Mouse (Mus musculus): ENCODE measurements at regions not wholly inside any gene's neighbourhood (a gene's known extent, or its start where the extent isn't known, plus 50 kb on each side); places are given as distances from the start of the nearest gene placed in this dataset.

GRCm38 (mm10) chr10:21446641-21447040 lies 69.5 kb downstream of the Aldh8a1 start:
- Histone ChIP-seq H3K4me3 (ENCODE audit: low read length) (no peak overlapping the region), H3K9me3 (ENCODE audit: low read length) (0 out of 2 replicates have a peak, but pooled peaks cover 2% of the 10 kb centered on the region), H3K9ac (replicated peaks; ENCODE audit: low read length) (no peak overlapping the region), H3K27me3 (ENCODE audit: insufficient read depth, low read length) (no peaks in the 10 kb centered on the region), H3K4me2 (replicated peaks; ENCODE audit: low read depth, low read length) (no peak overlapping the region), H3K36me3 (ENCODE audit: insufficient read depth, low read length) (no peaks in the 10 kb centered on the region), H3K4me1 (ENCODE audit: insufficient read depth, low read length) (no peaks in the 10 kb centered on the region), H3K27ac (ENCODE audit: low read length) (no peak overlapping the region)
- WGBS, result 55% methylated on average over 12 of the region's 12 CpGs
- no peak for ATAC-seq (ENCODE audit: low FRiP score, low TSS enrichment)

GRCm38 (mm10) chr10:21448132-21448531 lies 71.0 kb downstream of the Aldh8a1 start:
- ATAC-seq (ENCODE audit: low FRiP score, low TSS enrichment), result no peak
- Histone ChIP-seq H3K27ac (ENCODE audit: low read length) (no peak overlapping the region), H3K9me3 (ENCODE audit: low read length) (0 out of 2 replicates have a peak, but pooled peaks cover 2% of the 10 kb centered on the region), H3K4me1 (ENCODE audit: insufficient read depth, low read length) (no peaks in the 10 kb centered on the region), H3K27me3 (ENCODE audit: insufficient read depth, low read length) (no peaks in the 10 kb centered on the region), H3K9ac (replicated peaks; ENCODE audit: low read length) (no peak overlapping the region), H3K4me2 (replicated peaks; ENCODE audit: low read depth, low read length) (no peak overlapping the region), H3K4me3 (ENCODE audit: low read length) (no peak overlapping the region), H3K36me3 (ENCODE audit: insufficient read depth, low read length) (no peaks in the 10 kb centered on the region)
- WGBS, result 89% methylated on average over 3 of the region's 3 CpGs

DNA sequence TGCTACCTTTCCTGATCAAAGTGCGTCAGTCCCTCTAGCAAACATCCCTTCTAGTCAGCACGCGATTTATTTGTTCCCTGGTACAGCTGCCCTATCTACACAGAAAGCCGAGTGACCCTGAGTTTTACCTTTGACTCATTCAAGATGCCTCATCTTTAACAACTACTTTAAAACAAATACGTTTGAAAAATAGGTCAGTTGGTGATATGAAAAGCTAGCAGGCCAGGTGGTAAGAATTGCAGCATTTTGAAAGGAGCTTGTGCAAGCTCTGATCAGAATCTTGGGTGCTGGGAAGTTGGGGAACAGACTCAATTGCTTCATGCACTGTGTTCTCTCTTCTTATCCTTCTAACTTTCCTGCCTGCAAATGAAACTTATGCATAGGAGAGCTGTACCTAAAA lies 71.9 kb downstream of the Aldh8a1 start:
- ATAC-seq (ENCODE audit: low FRiP score, low TSS enrichment), result no peak
- Histone ChIP-seq H3K36me3 (ENCODE audit: insufficient read depth, low read length) (no peaks in the 10 kb centered on the region), H3K4me3 (ENCODE audit: low read length) (no peak overlapping the region), H3K9ac (replicated peaks; ENCODE audit: low read length) (no peak overlapping the region), H3K27me3 (ENCODE audit: insufficient read depth, low read length) (no peaks in the 10 kb centered on the region), H3K4me2 (replicated peaks; ENCODE audit: low read depth, low read length) (no peak overlapping the region), H3K4me1 (ENCODE audit: insufficient read depth, low read length) (no peaks in the 10 kb centered on the region), H3K9me3 (ENCODE audit: low read length) (0 out of 2 replicates have a peak, but pooled peaks cover 2% of the 10 kb centered on the region), H3K27ac (ENCODE audit: low read length) (no peak overlapping the region)
- WGBS, result 83% methylated on average over 5 of the region's 5 CpGs

- no peak overlapping the region for H3K4me3 ChIP-seq (ENCODE audit: low read length)
- ATAC-seq (ENCODE audit: low FRiP score, low TSS enrichment), result no peak
- H3K27ac ChIP-seq (ENCODE audit: low read length), result no peak overlapping the region
- no peaks in the 10 kb centered on the region for H3K36me3 ChIP-seq (ENCODE audit: insufficient read depth, low read length)
- H3K9ac ChIP-seq (replicated peaks; ENCODE audit: low read length), result no peak overlapping the region
- 97% methylated on average over 2 of the region's 2 CpGs for WGBS
- no peaks in the 10 kb centered on the region for H3K4me1 ChIP-seq (ENCODE audit: insufficient read depth, low read length)
- H3K27me3 ChIP-seq (ENCODE audit: insufficient read depth, low read length), result no peaks in the 10 kb centered on the region
- 0 out of 2 replicates have a peak, but pooled peaks cover 2% of the 10 kb centered on the region for H3K9me3 ChIP-seq (ENCODE audit: low read length)
- H3K4me2 ChIP-seq (replicated peaks; ENCODE audit: low read depth, low read length), result no peak overlapping the region
Observed at GRCm38 (mm10) chr10:21452611-21453010, 75.5 kb downstream of the Aldh8a1 start.

DNA sequence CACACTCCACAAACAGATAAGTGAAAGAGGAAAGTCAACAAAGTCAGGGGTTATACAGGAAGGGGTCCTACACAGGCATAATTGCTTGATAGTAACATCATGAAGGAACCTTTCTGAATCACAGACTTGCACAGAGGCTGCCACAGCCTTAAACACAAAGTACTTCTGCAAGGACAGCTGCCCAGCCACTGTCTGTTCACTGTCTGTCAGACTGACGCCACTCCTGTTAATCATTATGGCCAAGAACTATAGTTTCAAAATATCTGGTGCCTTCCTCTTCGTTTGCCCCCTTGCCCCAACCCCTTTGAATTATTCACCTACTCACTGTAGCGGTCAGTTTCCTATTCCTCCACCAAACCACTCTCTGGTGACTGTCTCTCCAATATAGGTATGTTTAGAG lies 76.4 kb downstream of the Aldh8a1 start:
- WGBS, result 61% methylated on average over 3 of the region's 3 CpGs
- Histone ChIP-seq H3K9ac (replicated peaks; ENCODE audit: low read length) (no peak overlapping the region), H3K9me3 (ENCODE audit: low read length) (0 out of 2 replicates have a peak, but pooled peaks cover 2% of the 10 kb centered on the region), H3K4me2 (replicated peaks; ENCODE audit: low read depth, low read length) (no peak overlapping the region), H3K27ac (ENCODE audit: low read length) (no peak overlapping the region), H3K27me3 (ENCODE audit: insufficient read depth, low read length) (no peaks in the 10 kb centered on the region), H3K36me3 (ENCODE audit: insufficient read depth, low read length) (no peaks in the 10 kb centered on the region), H3K4me3 (ENCODE audit: low read length) (no peak overlapping the region), H3K4me1 (ENCODE audit: insufficient read depth, low read length) (no peaks in the 10 kb centered on the region)
- no peak for ATAC-seq (ENCODE audit: low FRiP score, low TSS enrichment)

DNA sequence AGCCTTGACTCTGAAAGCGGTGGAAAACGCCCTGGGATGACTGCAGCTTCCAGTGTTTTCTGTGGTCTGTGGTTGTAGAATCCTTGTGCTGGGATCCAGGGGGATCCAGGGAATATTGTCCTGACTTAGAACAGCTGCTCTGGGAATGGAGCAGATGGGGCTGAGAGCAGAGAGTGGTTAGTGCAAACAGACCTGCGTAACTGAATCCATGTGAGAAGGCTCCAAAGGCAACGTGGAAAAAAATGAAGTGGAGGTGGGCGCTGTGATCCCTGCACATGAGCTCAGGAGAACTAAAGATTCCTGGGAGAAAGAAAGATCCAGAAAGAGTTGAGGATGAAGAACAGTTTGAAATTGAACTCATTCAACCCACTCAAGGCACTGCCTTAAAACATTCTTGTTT lies 77.1 kb downstream of the Aldh8a1 start:
- no peak for ATAC-seq (ENCODE audit: low FRiP score, low TSS enrichment)
- Histone ChIP-seq H3K36me3 (ENCODE audit: insufficient read depth, low read length) (no peaks in the 10 kb centered on the region), H3K27me3 (ENCODE audit: insufficient read depth, low read length) (no peaks in the 10 kb centered on the region), H3K9me3 (ENCODE audit: low read length) (0 out of 2 replicates have a peak, but pooled peaks cover 2% of the 10 kb centered on the region), H3K4me1 (ENCODE audit: insufficient read depth, low read length) (no peaks in the 10 kb centered on the region), H3K27ac (ENCODE audit: low read length) (no peak overlapping the region), H3K4me2 (replicated peaks; ENCODE audit: low read depth, low read length) (no peak overlapping the region), H3K9ac (replicated peaks; ENCODE audit: low read length) (no peak overlapping the region), H3K4me3 (ENCODE audit: low read length) (no peak overlapping the region)
- WGBS, result 81% methylated on average over 5 of the region's 5 CpGs

- no peak overlapping the region for H3K27ac ChIP-seq (ENCODE audit: low read length)
- no peak overlapping the region for H3K4me2 ChIP-seq (replicated peaks; ENCODE audit: low read depth, low read length)
- H3K9me3 ChIP-seq (ENCODE audit: low read length), result 0 out of 2 replicates have a peak, but pooled peaks cover 2% of the 10 kb centered on the region
- H3K27me3 ChIP-seq (ENCODE audit: insufficient read depth, low read length), result no peaks in the 10 kb centered on the region
- H3K4me3 ChIP-seq (ENCODE audit: low read length), result no peak overlapping the region
- H3K4me1 ChIP-seq (ENCODE audit: insufficient read depth, low read length), result no peaks in the 10 kb centered on the region
- no peaks in the 10 kb centered on the region for H3K36me3 ChIP-seq (ENCODE audit: insufficient read depth, low read length)
- WGBS, result 92% methylated on average over 16 of the region's 16 CpGs
- no peak for ATAC-seq (ENCODE audit: low FRiP score, low TSS enrichment)
- H3K9ac ChIP-seq (replicated peaks; ENCODE audit: low read length), result no peak overlapping the region
Observed at GRCm38 (mm10) chr10:21454757-21455156, 77.7 kb downstream of the Aldh8a1 start.

- H3K27ac ChIP-seq (ENCODE audit: low read length), result no peak overlapping the region
- 0 out of 2 replicates have a peak, but pooled peaks cover 8% of the 10 kb centered on the region for H3K4me1 ChIP-seq (ENCODE audit: insufficient read depth, low read length)
- H3K4me2 ChIP-seq (replicated peaks; ENCODE audit: low read depth, low read length), result no peak overlapping the region
- ATAC-seq (ENCODE audit: low FRiP score, low TSS enrichment), result no peak
- no peak overlapping the region for H3K4me3 ChIP-seq (ENCODE audit: low read length)
- H3K9me3 ChIP-seq (ENCODE audit: low read length), result 0 out of 2 replicates have a peak, but pooled peaks cover 2% of the 10 kb centered on the region
- WGBS, result 70% methylated on average over 5 of the region's 5 CpGs
- no peaks in the 10 kb centered on the region for H3K27me3 ChIP-seq (ENCODE audit: insufficient read depth, low read length)
- no peak overlapping the region for H3K9ac ChIP-seq (replicated peaks; ENCODE audit: low read length)
- H3K36me3 ChIP-seq (ENCODE audit: insufficient read depth, low read length), result no peaks in the 10 kb centered on the region
Observed at GRCm38 (mm10) chr10:21455863-21456262, 78.8 kb downstream of the Aldh8a1 start.

DNA sequence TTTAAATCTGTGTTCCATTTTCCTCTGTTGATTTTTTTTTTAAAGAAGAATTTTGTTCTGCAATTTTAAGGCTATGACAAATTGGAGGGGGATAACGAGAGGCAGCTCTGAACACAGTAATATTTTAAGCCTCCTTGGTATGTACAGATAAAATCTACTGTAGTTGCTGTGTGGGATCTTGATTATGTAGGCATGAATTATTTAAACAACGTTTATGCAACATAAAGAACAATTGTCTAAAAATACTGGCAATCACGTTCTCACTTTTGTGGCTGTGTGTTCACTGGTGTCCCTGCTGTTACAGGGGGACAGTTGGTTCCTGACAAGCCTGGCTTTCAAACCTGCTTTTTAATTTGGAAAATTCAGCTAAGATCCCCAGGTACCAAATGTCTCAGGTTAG lies 79.3 kb downstream of the Aldh8a1 start:
- Histone ChIP-seq H3K4me2 (replicated peaks; ENCODE audit: low read depth, low read length) (no peak overlapping the region), H3K27me3 (ENCODE audit: insufficient read depth, low read length) (no peaks in the 10 kb centered on the region), H3K36me3 (ENCODE audit: insufficient read depth, low read length) (no peaks in the 10 kb centered on the region), H3K4me3 (ENCODE audit: low read length) (no peak overlapping the region), H3K27ac (ENCODE audit: low read length) (no peak overlapping the region), H3K4me1 (ENCODE audit: insufficient read depth, low read length) (0 out of 2 replicates have a peak, but pooled peaks cover 12% of the 10 kb centered on the region), H3K9ac (replicated peaks; ENCODE audit: low read length) (no peak overlapping the region), H3K9me3 (ENCODE audit: low read length) (0 out of 2 replicates have a peak, but pooled peaks cover under 1% of the 10 kb centered on the region)
- ATAC-seq (ENCODE audit: low FRiP score, low TSS enrichment), result no peak
- 52% methylated on average over 3 of the region's 3 CpGs for WGBS

- WGBS, result 70% methylated on average over 6 of the region's 6 CpGs
- no peak for ATAC-seq (ENCODE audit: low FRiP score, low TSS enrichment)
- Histone ChIP-seq H3K4me1 (ENCODE audit: insufficient read depth, low read length) (0 out of 2 replicates have a peak, but pooled peaks cover 15% of the 10 kb centered on the region), H3K27me3 (ENCODE audit: insufficient read depth, low read length) (no peaks in the 10 kb centered on the region), H3K9me3 (ENCODE audit: low read length) (no peaks in the 10 kb centered on the region), H3K27ac (ENCODE audit: low read length) (no peak overlapping the region), H3K4me3 (ENCODE audit: low read length) (no peak overlapping the region), H3K36me3 (ENCODE audit: insufficient read depth, low read length) (no peaks in the 10 kb centered on the region), H3K4me2 (replicated peaks; ENCODE audit: low read depth, low read length) (no peak overlapping the region), H3K9ac (replicated peaks; ENCODE audit: low read length) (no peak overlapping the region)
Observed at GRCm38 (mm10) chr10:21456991-21457390, 79.9 kb downstream of the Aldh8a1 start.

Data from kidney, embryonic 16.5 days (tissue).